In genomic region chr4:105181014-105181658, GRCm38 (mm10) we compare ENCODE assay signal across 7 mouse cellular contexts. TPM values are rescaled to one million over a fixed set of nuclear protein-coding genes. Genes with fewer than 3 reads are reported as not detected.
A peak's percentile ranks its signal among the peaks of the same experiment; 100 is the strongest.
DNase-seq lines count a peak whose midpoint lies in the region; ATAC-seq lines count a peak whose summit lies in the region.

No protein-coding gene starts in this region.

- no peaks in the 10 kb centered on the region for H3K36me3 ChIP-seq in hindbrain, embryonic 15.5 days
- no peaks in the 10 kb centered on the region for H3K36me3 ChIP-seq in midbrain, embryonic 16.5 days (ENCODE audit: control insufficient read depth, insufficient read depth, low read length)

- no peak overlapping the region for H3K9ac ChIP-seq in hindbrain, embryonic 15.5 days
- no peak overlapping the region for H3K9ac ChIP-seq in midbrain, embryonic 16.5 days (ENCODE audit: low read depth, low read length)

- H3K4me2 ChIP-seq in hindbrain, embryonic 15.5 days, result peak overlapping the region; percentile 32
- H3K4me2 ChIP-seq in midbrain, embryonic 16.5 days (ENCODE audit: low read length), result peak overlapping the region; percentile 36

- H3K4me3 ChIP-seq in hindbrain, embryonic 15.5 days, result no peak overlapping the region
- H3K4me3 ChIP-seq in midbrain, embryonic 16.5 days (ENCODE audit: low read depth, low read length), result no peak overlapping the region

- H3K9me3 ChIP-seq in hindbrain, embryonic 15.5 days, result no peaks in the 10 kb centered on the region
- no peaks in the 10 kb centered on the region for H3K9me3 ChIP-seq in midbrain, embryonic 16.5 days (replicated peaks; ENCODE audit: control insufficient read depth, low read length, poor library complexity, severe bottlenecking)

- H3K27me3 ChIP-seq in hindbrain, embryonic 15.5 days, result no peaks in the 10 kb centered on the region
- H3K27me3 ChIP-seq in midbrain, embryonic 16.5 days (ENCODE audit: control insufficient read depth, insufficient read depth, low read depth, low read length), result no peaks in the 10 kb centered on the region

- 12% methylated on average over 16 of the region's 16 CpGs for WGBS in hindbrain, embryonic 15.5 days
- WGBS in midbrain, embryonic 16.5 days, result 7% methylated on average over 16 of the region's 16 CpGs

- peak overlapping the region; percentile 86 for H3K27ac ChIP-seq in hindbrain, embryonic 15.5 days (replicated peaks)
- H3K27ac ChIP-seq in midbrain, embryonic 16.5 days (ENCODE audit: low read length), result peak overlapping the region; percentile 74

- peaks cover 43% of the 10 kb centered on the region for H3K4me1 ChIP-seq in hindbrain, embryonic 15.5 days (replicated peaks)
- peaks cover 10% of the 10 kb centered on the region for H3K4me1 ChIP-seq in midbrain, embryonic 16.5 days (ENCODE audit: control insufficient read depth, insufficient read depth, low read length)

- peak; percentile 28 for DNase-seq in cerebellum, adult 11-12 months
- peak; percentile 10 to 13 for DNase-seq in cerebellum, postnatal 36 days
- no peak for DNase-seq in spleen, postnatal 4 days (ENCODE audit: low spot score in 2 of 2)
- no peak for DNase-seq in adrenal gland, adult 18-20 months (ENCODE audit: low spot score in 2 of 2)

- peak; percentile 89 for ATAC-seq in hindbrain, embryonic 15.5 days (ENCODE audit: low FRiP score, low read depth)
- peak; percentile 89 for ATAC-seq in midbrain, embryonic 16.5 days
- no peak for ATAC-seq in monocyte, adult 5-6 weeks (replicated peaks; ENCODE audit: insufficient number of reproducible peaks, low FRiP score, low TSS enrichment, poor library complexity, severe bottlenecking)

RNA-seq across cellular contexts. Expression of gene Plpp3, which starts 24.0 kb away (rescaled TPM):
- 92.4 and 95.1 TPM in 2 replicates for polyA plus RNA-seq in hindbrain, embryonic 15.5 days (2015; fragmentation: Nextera tagmentation; extraction: Ambion mirVana)
- polyA plus RNA-seq in midbrain, embryonic 16.5 days (2015; fragmentation: Nextera tagmentation; extraction: Ambion mirVana), result 71.7 and 102 TPM in 2 replicates
- 100 to 1,000 TPM; 234 to 351 TPM for total RNA-seq in adrenal gland, adult 18-20 months (2021)
- total RNA-seq in monocyte, adult 5-6 weeks (2017), result 0.49 to 0.57 TPM in 2 of 3 replicates, not detected in the other

Comparison
In these comparisons a context has a peak if more than half of its experiments do, and no peak if none do; other contexts are left out.
1. DNase-seq: peak in cerebellum, adult 11-12 months (single experiment) and cerebellum, postnatal 36 days (2 of 2); none in spleen, postnatal 4 days (0 of 2) and adrenal gland, adult 18-20 months (0 of 2).
2. RNA of gene Plpp3, which starts 24.0 kb away (total RNA-seq): 234 to 351 TPM in adrenal gland, adult 18-20 months; 0.49 to 0.57 TPM in monocyte, adult 5-6 weeks; every median in the first group is over 100 times any median in the second.